Mouse (Mus musculus) fibroblast of lung, adult 2 months (primary cell): ENCODE measurements around the gene Psmd12.
"Not testable (repeated sequence)": the region's sequence is repeated elsewhere in the genome, so short reads cannot be mapped to it uniquely, and the experiment has no call there.

Source experiments
- DNase-seq: peaks from one replicate; pipeline ENCODE4 v3.0.0-alpha.2; 2011; ENCODE audit warnings: low read depth

Gene Psmd12

GRCm38 (mm10) chr11:107462478-107462877, 16.8 kb upstream of the Psmd12 start:
- no peak for DNase-seq

DNA sequence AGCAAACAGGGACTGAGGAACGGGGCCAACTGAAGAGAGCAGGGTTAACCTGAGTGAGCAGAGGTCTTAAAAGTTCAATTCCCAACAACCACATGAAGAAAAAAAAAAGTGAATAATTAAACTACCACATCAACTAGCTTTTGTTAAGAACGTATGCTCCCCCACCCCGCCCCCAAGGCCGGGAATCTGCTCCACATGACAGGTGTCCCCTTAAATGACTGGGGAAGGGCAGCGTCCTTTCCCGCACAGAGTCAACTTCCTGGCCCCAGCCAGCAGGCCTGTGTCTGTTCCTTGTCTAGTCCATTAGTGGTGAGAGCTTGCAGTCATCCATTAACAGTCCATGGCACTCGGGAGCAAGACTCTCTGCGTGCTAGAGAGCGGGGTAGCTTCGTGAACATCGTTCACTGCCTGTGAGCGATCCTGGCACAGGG, 16.0 kb upstream of the Psmd12 start:
- DNase-seq, result no peak

DNA sequence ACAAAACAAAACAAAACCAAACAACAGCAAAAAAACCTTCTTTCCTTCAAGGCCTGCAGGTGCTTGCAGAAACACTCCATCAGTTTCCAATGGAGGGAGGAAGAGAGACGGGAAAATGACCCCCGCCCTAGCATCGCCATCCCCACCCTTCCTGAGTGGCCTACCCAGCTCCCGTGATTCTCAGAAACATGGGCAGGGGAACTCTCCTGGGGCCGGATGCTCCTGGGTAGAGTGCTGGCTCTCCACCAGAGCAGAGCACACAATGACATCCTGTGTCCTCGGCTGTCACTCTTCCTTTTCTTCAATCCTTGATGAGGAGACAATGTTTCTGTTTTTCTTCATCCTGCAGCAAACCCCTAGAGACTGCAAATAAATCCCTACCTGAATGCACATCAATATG, 15.1 kb upstream of the Psmd12 start:
- DNase-seq, result no peak

DNA sequence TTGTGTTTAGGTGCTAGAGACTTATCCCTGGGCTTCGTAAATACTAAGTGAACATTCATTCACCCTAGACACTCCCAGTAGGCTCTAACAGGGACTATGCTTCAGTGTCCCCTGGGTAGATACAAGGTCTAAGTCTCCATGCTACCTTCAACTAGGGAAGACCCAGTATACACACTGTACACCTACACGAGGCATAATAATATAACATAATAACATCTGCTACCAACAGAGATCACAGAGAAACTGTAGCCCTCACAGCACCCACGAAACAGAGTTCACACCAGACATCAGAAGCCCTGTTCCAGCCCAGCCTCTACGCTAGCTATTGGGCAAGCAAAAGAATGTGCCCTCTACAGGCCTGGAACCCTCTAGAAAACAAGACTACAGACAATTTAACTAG, 14.2 kb upstream of the Psmd12 start:
- DNase-seq, result no peak

GRCm38 (mm10) chr11:107465969-107466368, 13.3 kb upstream of the Psmd12 start:
- no peak for DNase-seq

- no peak for DNase-seq
Measured at GRCm38 (mm10) chr11:107466611-107467391, 12.5 kb upstream of the Psmd12 start.

- peak; percentile 54 for DNase-seq
Measured at GRCm38 (mm10) chr11:107468252-107469030, 10.8 kb upstream of the Psmd12 start.

GRCm38 (mm10) chr11:107469031-107469522, 10.2 kb upstream of the Psmd12 start:
- no peak for DNase-seq

DNA sequence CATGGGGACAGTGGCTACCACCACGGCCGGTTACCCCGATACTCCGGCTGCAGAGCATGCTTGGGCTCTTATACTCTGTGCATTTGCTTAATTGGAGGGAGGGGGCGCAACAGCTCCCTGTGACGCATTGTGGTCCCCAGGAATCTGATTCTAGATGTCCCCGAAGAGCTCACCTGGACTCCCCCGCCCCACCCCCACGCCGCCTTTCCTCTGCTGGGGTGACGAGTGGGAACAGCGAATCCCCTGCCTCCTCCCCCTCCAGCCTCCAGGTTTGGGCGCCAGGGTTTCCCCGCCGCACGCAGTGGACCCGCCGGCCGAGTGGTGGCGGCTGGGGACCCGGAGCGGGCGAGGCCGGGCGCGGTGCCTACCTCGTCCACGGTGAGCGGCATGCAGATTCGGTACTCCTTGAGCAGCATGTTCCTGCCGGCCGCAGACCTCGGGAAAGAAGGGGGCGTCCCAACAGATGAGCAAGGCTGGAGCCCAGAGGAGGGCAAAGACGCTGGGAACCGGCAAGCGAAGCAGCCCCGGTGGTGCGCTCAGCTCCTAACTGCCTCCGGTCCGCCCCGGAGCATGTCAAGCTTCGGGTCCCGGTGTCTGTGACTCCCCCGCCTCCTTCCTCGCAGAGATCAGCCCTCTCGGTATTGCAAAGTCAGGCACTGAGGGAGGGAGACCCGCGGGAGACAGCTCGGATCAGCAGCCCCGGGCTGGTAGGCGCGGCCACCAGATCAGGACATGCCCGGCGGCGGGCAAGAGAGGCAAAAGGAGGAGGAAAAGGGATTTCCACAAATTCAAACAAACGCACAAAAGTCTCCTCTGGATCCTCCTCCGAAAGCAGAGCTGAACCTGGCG, 9.5 kb upstream of the Psmd12 start:
- no peak for DNase-seq

DNA sequence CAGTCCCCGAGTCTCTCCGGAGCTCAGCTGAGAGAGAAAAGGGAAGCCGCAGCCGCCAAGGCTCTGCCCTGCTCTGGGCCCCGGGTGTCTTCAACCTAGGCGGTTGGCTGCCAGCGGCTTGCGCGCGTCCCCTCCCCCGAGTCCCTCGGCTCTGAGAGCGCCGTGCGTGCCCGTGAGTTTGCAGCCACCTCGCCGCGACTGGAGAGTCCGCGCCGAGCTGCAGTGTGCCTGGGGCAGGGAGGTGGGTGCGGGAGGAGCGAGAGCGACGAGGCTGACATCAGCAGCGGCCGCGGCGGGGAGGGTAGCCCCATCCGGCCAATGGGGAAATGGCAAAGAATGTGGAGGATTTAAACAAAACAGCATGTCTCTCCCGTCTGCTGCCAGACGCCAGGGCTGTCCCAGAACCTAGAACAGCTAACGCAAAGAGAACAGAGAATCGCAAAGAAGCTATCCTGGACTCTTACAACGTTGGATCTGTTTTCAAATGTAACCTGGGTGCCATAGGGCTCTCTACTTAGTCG, 8.7 kb upstream of the Psmd12 start, which contains the start of gene Pitpnc1:
Gene Pitpnc1, minus strand, starts transcription at position 179 of the 521 bp plus-strand sequence.
- DNase-seq, result peak; percentile 58

DNA sequence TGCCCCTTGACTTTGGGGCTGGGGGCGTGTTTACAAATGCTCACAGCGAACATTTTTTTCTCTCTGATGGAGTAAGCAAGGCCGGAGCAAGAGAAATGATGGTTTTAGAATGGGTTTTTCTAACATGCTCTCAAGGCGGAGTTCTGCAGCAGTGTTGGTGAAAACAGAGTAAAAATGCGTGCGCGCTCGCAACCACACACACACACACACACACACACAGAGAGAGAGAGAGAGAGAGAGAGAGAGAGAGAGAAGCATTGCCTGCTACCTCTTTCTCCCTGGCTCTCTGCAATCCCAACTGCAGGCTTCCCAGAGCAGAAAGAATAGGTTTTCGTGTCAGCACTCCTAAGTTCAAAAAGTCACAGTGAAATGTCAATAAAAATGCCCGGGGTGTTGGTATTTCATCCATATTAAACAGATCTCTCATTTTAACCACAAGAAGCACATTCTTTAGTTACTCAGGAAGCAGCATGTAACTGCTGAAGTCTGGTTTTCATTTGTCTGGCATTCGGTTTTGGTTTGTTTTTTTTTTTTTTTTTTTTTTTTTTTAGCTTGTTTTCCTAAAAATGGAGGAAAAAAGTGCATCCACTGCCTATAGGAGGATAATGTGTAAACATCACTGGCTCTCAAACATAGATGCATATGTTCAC, 8.1 kb upstream of the Psmd12 start:
- DNase-seq, result peak; percentile 36

DNA sequence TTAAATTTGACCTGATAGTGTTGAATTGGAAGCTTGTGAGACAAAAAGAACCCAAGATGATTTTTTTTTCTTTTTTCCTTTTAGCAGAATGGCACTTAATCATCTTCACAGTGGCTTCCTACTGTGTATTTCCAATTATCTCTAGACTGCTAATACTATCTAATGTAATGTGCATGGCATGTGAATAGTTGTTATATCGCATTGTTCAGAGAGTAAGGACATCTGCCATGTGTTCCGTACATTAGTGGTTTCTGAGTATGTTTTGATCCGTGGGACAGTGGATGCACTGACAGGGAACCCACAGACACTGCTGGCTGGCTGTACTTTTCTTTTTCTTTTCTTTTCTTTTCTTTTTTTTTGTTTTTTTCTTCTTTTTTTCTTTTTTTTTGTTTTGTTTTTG, 7.0 kb upstream of the Psmd12 start:
- DNase-seq, result no peak

DNA sequence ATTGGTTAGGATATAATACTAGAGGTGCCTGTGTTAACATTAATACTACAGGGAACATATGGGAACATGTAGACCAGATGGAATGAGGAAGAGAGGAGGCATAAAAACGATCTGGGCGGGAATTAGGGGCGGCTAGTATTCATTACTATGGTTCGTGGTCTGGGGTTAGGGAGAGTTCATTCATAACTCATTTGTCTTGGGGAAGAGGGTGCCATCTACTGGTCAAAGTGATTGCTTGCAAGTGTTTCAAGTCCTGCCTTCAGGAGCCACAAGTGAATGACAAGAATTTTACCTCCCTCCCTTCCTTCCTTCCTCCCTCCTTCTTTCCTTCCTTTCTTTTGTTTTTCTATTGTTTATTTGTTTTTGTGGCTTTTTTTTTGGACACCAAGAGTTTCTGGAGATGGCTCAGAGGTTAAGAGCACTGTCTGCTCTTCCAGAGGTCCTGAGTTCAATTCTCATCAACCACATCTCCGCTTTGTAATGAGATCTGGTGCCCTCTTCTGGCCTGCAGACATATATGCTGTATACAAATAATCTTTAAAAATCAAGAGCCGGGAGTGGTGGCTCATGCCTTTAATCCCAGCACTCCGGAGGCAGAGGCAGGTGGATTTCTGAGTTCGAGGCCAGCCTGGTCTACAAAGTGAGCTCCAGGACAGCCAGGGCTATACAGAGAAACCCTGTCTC, 6.0 kb upstream of the Psmd12 start:
- peak; percentile 57 for DNase-seq

GRCm38 (mm10) chr11:107479862-107480203, 549 bp downstream of the Psmd12 start:
- no peak for DNase-seq

DNA sequence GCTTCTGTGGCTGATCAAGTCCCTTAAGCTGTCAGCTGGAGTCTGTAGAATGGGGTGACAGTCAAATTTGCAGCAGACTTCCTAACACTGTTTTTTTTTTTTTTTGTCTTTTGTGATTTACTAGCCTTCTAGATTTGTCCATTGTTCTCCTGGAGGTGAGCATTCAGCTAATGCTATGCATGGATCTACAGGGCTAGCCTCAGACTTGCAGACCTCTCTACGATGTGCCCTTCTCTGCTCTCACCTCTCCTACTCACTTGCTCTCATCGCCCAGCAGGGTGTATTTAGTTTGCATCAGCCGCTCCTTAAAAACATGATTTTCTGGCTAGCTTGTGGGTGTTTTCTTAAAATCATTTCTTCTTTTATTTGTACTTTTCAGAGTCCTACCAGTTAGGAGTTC, 5.1 kb downstream of the Psmd12 start:
- no peak for DNase-seq

DNA sequence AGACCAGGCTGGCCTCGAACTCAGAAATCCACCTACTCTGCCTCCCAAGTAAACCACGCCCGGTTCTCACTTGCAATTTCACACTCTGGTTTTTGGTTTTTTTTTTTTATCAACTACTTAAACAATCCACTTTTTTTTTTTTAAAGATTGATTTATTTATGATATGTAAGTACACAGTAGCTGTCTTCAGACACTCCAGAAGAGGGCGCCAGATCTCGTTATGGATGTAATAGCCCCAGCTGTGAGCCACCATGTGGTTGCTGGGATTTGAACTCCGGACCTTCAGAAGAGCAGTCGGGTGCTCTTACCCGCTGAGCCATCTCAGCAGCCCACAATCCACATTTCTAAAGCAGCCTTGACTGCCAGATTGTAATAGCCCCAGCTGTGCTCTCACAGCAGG, 23.5 kb downstream of the Psmd12 start:
- no peak for DNase-seq

DNA sequence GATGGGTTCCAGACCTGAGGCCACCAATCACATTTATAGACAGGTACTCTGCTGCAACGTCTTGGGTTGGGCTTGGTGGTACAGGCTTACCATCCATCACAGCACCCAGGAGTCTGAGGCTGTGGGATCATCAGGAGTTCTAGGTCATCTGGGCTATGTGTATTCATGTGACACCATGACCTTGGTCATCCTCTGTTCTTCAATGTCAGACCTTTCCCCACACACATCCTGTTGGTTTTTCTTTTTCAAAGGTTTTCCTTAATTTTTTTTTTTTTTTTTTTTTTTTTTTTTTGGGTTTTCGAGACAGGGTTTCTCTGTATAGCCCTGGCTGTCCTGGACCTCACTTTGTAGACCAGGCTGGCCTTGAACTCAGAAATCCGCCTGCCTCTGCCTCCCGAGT, 25.1 kb downstream of the Psmd12 start:
- DNase-seq, result not testable (repeated sequence)

DNA sequence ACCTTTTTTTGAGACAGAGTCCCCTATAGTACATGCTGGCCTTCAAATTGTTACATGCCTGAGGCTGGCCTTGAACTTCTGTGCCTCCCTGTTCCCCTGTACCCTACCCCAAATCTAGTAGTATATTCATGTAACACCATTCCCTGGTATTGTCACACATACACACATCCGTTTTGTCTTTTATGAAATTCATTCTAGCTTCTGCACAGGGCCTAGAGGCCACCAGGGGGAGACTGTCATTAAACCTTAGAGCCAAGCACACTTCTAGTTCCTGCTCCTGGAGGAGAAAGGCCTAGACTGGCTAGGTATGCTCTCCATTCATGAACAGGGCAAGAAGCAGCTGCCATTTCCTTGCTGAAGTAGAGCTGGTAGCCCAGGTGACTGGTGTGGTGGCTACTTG, 27.0 kb downstream of the Psmd12 start:
- DNase-seq, result no peak

DNA sequence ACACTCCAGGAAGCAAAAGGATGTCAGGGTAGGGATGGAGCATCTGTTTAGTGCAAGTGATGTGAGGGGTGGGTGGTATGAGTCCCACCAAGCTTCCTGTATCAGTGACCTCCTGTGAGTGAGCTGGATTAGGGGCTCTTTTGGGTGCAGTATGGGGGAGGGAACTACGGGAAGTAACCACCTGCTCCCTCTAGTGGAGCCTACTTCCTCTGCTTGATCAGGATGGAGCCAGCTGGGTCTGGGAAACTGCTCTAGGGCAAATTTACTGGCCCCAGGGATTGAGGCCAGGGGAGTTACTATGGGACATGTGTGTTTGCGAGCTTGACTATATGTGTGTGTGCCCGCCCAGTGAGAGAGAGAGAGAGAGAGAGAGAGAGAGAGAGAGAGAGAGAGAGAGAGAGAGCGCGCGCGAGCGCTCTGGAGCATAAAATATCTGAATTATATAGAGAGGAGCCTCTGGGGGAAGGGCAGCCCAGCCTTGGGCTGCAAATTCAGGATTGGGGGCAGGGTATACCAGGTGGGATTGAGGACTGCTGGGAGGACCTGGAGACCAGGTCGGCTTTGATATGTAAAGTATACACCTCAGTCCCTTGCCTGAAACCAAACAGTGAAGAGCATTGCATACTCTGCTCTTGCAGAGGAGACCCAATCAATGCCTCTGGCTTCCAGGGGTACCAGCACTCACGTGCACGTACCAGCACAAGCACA, 30.5 kb downstream of the Psmd12 start:
- no peak for DNase-seq
